Mouse (Mus musculus) brain, adult 2 months (tissue): ENCODE measurements at regions not wholly inside any gene's neighbourhood (a gene's known extent, or its start where the extent isn't known, plus 50 kb on each side); places are given as distances from the start of the nearest gene placed in this dataset.

Source experiments
- DNase-seq: peaks from one replicate; pipeline ENCODE4 v3.0.0; 2011; ENCODE audit warnings: low read depth, low spot score

DNA sequence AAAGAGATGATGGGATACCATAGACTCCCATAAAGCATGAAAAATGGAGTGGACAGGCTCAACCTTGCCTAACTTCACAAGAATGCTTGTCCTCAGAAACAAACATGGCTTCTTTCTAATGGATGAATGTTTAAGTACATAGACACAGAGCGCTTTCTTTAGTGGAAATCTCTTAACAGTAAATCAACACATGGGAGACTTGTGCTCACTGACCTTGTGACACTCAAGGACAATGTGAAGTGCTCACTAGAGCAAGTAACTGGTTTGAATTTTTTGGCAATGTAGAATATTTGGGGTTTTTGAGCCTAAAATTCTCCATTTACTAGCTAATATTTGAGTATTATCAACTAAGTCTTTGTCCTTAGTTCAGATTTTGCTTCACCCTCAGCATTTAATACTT, 88.0 kb downstream of the Tent5c start:
- DNase-seq: no peak

DNA sequence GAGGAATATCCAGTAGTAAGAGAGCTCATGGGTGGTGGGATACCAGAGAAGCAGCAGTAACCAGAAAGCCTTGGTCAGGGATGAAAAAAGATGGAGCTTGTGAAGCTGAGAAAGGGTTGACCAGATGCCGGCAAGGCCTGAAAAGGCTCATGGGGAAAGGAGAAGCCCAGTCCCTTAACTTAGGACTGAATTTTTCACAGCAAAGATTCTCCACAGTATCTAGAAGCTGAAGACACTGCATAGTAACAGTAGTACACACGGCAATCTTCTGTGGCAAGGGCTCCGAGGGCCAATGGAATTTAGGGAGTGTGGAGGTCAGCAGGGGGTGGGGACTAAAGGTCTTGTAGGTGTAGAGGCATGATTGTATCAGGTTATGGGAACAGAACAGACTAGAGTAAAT, 91.6 kb downstream of the Tent5c start:
- DNase-seq: no peak

DNA sequence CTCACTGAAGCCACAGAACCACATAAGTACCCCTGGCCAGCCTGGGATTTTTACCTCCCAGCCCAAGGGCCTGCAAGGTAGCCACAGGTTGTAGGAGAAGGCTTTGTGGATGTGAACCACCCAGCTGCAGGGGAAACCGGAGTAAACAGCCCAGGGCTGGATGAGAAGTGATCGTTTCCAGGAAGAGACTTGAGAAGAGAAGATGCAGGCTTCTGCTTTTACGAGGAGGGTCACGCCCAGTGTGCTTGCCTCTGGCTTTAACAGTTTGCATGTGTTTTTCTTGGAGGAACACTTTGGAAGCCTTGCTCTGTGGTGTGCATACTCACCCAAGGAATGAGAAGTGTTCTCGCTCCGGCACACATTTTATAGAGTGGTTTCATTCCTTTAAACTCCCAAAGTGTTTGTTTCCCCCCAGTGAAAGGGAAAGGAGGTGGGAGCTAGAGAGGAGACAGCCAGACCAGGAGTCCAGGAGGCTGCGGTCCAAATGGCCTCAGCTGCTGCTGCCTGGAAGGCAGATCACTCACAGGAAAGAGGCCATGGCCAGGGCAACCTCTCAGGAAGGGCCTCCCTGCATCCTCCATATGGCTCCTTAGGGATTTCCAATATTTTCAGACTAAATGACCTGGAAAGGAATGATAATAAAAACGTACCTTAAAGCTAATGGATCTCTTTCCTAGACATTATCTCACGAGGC, 94.1 kb downstream of the Tent5c start:
- DNase-seq: no peak

DNA sequence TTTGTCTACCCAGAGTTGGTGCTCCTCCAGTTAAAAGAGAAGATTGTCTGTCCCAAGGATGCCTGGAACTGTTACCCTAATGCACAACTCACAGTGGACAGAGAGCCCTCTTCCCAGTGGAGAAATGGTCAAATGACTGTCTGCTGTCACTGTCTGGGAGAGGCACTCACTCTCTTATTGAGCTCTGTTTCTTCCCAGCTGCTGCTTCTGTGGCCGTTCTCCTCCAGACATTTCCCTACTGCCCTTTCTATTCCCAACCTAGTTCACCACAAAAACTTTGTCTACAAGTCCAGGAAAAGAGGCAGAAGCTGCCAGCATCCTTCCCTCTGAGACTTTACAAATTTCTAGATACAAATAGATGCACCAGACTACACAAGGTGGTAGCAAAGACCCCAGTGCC, 95.2 kb downstream of the Tent5c start:
- DNase-seq: no peak

DNA sequence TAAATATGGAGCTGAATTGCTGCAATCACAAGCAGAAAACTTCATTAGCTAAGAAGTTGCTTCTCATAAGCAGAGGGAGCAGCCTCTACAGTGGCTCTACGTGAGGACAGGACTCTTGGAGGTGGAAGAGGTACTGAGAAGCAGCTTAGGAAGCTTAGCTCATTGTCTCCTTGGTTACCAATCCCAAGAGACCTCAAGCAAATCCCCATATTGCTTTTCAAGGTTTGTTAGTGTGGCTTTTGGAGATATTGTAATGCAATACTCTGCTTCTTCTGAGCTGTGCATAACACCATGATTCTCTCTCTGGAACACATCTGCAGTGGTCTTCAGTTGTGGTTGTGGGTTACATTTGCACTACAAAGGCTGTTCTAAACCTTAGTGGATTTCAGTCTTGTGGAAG, 106.9 kb downstream of the Tent5c start:
- no peak for DNase-seq

DNA sequence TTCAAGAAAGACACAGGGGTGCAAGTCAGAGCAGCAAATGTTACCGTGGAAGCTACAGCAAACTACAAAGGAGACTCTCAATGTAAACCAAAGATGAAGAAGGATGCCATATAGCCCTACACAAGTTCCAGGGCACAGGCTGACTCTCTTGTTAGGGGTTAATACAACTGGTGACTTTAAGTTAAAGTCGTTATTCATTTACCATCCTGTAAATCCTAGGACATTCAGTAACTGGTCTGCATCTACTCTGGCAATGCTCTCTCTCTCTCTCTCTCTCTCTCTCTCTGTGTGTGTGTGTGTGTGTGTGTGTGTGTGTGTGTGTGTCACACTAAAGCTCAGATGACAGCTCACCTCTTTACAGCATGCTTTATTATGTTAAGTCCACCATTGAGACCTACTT, 107.8 kb downstream of the Tent5c start:
- no peak for DNase-seq

DNA sequence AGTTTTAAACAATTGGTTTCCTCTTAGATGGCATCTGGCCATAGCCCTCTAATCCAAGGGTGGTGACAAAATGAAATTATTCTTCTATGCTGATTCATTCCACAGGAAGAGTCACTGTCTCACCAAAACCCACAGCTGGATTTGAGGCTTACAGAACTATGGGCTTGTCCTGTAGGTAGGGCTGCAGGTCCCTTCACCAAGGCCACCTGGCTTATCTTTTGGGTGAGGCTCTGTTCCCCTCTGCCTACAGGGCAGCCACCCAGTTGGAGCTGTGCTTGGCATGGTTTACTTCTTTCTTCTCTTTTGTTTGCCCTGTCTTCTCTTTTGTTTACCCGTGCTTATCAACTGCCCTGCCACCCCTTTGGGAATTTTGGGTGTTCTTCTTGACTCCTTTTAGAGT, 113.0 kb downstream of the Tent5c start:
- DNase-seq: no peak

DNA sequence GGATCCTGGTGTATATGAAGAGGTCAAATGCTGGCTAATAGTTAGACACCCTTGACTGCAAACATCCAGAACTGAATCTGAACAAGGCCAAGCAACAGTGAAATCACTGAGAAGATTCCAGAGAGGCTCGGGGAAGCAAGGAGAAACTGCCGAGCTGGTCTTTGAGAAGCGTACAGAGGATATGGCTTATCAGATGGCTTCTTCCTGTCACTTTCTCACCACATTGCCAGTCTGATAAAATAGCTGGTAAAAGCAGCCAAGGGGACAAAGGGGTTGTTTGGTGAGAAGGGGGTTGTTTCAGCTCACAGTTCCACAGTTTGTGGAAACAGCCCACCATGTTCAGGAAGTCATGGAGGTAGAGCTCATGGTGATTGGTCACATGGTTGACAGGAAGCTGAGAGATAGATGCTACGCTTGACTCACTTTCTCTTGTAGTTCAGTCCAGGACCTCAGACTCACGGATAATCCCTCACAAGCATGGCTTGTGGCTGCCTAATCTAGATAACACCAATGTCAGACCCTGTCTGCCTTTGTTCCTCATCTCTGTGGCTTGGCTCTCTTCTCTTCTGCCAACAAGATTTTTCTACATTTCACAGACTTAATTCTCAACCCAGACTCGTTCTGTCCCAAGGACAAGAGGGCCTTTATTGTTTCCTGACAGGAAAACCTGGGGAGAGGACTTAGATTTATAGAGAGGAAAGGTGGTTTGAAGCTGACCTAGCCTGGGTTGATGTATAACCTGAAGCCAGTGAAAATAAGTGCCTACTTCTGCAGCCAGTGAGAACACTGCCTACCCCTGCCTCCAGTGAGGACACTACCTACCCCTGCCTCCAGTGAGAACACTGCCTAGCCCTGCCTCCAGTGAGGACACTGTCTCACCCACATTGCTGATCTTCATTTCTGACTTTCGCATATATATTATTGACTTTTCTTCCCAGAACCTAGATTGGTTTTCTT, 122.0 kb downstream of the Tent5c start:
- no peak for DNase-seq

DNA sequence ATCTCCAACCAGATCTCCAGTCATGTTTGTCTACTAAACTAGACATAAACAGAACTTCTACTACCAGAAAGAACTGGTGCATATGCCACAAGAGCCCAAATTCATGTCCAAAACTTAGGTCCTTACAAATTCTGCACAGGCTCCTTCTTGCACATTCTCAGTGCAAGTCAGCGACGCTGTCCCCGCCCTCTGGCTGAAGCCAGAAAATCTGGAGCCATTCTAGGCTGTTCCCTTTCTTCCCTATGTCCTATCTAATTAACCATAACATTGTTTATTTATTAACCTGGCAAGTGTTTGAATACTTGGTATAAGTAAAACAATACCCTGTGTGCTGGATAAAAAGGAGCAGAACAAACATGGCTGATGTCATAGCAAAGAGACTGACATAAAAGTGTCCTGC, 122.7 kb downstream of the Tent5c start:
- no peak for DNase-seq

DNA sequence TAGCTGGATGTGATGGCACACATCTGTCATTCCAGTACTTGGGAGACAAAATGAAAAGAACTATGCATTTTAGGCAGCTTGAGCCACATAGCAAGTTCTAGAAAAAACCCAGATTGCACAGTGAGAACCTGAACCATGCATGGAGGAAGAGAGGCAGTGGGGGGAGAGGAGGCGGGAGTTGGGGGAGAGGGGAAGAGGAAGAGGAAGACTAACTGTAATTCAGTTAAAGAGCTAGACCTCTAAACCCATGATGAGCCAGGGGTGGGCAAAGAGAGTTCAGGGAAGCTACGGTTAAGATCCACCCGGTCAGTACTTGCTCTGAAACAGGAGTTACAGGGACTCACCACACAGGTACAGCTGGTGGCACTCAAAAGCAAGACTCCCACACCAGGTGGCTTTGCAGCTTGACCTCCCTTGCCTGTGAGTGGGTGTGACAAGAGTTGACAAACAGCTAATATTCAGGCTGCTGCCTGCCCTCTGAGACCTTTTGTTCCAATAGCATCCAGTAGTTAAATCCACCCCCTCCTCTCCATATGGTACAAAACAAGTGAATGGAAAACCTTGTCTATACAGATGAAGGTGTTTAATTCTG, 123.7 kb downstream of the Tent5c start:
- DNase-seq: peak; percentile 13

DNA sequence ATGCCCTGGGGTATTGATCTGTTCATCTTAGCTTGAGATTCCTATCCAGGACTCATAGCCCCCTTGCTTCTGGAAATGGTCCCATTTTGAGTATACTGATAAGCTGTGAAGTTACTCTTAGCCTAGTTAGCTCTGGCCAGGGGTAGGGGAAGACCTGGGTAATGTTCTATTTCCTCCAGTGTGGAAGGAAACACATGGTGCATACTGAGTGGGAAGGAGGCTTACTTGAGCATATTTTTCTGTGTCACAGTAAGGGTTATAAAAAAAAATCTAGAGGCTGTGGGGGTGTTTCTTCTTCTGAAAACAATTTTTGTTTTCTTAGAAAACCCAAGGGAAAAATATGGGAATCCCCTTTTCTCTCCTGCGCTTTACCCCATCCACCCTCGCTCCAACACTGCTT, 124.4 kb downstream of the Tent5c start:
- peak; percentile 59 for DNase-seq

DNA sequence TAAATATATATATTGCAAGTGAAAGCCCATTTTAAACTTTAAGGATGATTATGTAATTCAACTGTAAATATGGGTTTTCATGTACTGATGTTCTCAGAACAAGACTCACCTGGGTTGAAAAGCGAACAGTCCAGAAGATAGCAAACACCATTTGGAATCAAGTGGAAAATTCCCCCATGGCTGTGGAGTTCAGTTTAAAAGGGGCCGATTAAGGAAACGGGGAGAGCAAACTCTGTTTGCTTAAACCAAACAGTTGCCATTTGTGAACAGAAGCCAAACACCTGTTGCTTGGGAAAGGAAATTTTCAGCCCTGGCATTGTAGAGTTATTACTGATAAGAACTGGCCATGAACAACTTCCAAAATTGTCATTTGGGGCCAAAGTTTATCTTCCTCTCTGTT, 126.1 kb downstream of the Tent5c start:
- DNase-seq: no peak

DNA sequence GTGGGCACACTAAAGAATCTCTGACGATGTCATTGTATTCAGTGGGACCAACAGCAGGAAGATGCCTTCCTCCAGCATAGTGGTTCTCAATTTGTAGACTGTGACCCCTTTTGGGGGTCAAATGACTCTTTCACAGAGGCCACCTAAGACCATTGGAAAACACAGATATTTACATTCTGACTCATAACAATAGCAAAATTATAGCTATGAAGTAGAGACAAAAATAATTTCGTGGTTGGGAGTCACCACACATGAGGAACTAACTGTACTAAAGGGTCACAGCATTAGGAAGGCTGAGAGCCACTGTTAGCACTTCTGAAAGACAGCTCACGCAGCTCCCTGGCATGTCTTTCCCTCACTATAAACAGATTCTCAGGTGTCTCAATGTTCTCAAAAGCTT, 129.1 kb downstream of the Tent5c start:
- no peak for DNase-seq

DNA sequence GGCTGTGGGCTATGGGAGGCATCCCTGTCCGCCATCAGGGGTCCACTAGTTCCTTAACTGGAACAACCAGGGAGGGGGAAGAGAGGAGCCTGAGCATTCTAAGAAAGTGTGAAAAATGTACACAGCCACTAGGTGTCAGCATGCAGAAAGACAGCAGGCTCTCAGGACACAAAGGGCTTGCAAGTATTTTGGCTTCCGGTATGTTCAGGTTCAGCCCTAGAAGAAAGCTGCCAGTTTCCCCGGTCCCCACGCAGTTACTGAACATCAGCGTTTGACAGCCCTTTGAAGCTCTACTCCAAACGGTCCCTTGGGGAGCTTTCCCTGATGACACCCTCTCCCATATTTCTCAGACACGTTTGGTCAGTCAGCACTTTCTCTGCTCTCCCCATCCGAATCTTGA, 130.1 kb downstream of the Tent5c start:
- DNase-seq: peak; percentile 76

DNA sequence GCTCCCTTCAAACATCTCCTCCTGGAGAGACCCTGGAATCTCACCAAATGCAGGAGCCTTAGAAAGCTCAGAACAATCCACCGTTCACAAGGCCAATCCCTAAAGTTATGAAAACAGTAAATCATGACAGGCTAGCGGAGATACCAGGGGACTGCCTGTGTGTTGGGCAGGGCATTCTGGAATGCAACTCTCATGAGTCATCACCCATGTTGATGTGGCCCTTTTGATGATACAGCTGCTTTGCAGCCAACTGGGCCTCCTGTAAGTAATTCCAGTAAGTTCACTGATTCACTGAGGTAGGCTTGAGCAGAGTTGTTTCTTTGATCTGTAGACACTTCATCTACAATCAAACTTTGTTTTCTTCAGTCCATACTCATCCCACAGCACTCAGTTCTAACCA, 155.6 kb downstream of the Tent5c start:
- DNase-seq: no peak

DNA sequence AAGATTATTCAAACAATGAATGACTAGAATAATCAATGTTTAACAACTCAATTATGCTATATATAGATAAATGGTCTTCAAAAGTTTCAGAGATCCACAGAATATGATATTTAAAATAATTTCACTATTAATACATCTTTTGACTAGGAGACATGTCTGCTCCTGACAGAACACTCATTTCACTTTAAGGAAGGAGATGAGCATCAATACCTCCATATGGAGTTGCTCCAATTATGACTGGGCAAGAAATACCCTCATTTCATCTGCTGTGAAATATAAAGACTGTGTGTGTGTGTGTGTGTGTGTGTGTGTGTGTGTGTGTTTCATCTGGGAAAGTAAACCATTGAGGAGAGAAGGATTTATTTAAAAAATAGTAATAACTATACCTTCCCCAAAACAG, 156.2 kb upstream of the Wdr3 start:
- no peak for DNase-seq

DNA sequence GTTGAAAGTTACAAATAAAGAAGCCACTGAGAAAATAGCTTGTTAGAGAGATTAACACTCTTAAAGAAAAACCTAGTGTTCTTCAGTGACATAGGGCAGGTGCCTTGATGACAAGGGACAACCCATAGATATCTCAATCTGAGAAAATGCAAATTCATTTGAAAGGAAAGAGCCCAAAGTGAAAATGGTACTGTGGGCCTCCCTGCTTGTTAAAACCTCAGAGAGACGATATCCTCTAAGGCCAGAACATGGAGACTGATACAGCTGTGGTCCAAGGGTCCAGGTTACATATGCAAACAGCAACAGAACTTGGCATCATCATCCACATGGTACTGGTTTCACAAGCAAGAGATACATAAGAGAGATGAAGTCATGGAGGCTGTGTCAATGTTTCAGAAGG, 125.6 kb upstream of the Wdr3 start:
- DNase-seq: no peak

DNA sequence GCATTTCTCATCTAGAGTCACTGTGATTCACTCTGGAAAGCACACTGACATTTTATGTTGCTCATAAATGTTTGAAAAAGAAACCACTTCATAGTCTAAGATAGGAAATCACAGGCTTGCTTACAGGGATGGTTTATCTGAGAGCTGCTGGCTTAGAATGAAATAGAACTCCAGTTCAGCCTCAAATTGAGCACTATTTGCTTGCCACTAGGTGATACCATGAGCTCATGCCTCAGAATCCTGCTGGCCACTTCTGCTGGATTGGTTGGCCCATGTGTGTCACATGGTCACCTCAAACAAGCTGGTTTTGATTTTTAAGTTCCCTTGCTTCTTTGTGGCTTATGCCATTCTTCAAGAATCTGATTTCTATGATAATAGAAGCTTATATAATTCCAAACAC, 104.8 kb upstream of the Wdr3 start:
- peak; percentile 4 for DNase-seq

DNA sequence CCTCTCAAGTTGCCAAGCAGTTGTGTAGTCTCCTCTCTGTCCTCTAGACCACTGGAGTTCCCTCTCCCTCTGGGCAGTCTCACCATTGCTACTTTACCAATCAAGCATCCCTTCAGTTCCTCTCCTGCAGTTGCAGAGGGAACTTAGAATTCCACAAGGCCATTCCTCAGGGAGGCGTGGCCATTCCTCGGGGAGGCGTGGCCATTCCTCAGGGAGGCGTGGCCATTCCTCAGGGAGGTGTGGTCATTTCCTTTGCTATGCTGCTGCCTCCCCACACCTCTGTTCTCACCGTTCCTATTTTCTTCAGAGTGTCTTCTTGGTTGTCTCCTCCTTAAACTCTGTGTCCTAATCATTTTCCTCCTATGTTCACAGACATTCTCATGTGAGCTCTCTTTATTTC, 102.8 kb upstream of the Wdr3 start:
- DNase-seq: no peak
